Mouse (Mus musculus): ENCODE data around the gene Jak3.
"Not testable (repeated sequence)": the region's sequence is repeated elsewhere in the genome, so short reads cannot be mapped to it uniquely, and the experiment has no call there.

Gene Jak3

DNA sequence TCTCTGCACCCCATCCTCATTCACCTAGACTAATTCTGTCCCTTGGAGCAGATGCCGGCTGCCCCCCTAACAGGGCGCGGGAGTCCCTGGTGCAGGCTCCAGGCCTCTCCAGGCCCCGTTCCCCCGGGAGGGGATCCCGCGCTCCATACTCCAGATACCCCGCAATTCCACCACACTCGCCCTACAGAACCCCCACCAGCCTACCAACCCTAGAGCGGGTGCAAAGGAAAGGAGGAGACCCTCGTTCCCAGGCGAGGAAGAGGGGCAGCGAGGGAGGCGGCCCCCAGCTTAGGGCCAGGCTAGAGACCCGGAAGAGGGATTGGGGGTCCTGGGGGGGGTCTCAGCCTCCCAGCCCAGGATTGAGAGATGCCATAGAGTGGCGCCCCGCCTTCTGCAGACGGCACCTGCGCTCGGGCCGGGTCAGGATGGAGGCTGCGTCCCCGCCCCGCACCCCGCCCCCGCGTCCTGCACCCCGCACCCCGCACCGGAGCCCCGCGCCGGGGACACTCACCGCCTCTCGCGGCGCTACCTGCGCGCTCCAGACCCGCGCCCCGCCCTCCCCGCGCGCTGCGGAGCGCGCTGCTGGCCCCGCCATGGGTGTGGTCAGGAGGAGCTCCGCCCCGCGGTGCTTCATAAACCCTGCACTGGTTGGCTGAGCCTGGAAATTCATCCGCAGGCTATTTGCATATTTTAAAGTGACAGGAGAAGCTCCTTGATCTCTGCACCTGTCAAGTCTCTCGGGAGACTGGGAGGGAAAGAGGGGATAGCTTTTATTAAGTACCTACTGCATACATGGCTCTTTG, 49.2 kb downstream of the Jak3 start, which contains the start of gene Fcho1:
Gene Fcho1, minus strand, starts transcription at position 595 of the 803 bp plus-strand sequence.
- DNase-seq: peak; percentile 88

GRCm38 (mm10) chr8:71728240-71728785, 52.2 kb downstream of the Jak3 start:
- DNase-seq: peak; percentile 61

DNA sequence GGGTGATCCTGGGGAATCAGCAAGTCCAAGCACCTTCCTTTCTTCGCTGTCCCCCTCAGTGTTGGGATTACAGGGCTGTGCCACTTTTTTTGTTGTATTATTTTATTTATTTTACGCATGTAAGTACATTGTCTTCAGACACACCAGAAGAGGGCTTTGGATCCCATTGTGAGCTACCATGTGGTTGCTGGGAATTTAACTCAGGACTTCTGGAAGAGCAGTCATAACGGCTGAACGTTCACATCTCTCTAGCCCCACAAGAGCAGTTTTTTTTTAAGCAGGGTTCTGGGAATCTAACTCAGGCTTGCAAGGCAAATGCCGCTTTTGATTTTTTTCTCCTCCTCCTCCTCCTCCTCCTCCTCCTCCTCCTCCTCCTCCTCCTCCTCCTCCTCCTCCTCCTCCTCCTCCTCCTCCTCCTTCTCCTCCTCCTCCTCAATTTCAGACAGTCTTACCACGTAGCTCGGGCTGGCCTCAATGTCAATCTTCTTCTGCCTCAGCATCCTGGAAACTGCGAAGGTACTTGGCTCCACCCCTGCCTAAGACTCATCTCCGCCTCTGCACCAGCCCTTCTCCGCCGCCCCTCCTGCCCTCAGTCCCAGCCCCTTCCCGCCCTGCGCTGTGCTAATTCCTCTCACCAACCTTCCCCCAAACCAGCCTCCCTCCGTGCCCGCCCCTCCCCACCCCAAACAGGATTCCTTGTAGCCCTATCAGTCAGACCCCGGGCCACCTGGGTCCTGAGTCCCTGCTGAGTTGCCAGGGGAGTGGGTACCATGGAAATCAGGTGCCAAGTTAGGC, 52.9 kb downstream of the Jak3 start:
- DNase-seq: no peak

DNA sequence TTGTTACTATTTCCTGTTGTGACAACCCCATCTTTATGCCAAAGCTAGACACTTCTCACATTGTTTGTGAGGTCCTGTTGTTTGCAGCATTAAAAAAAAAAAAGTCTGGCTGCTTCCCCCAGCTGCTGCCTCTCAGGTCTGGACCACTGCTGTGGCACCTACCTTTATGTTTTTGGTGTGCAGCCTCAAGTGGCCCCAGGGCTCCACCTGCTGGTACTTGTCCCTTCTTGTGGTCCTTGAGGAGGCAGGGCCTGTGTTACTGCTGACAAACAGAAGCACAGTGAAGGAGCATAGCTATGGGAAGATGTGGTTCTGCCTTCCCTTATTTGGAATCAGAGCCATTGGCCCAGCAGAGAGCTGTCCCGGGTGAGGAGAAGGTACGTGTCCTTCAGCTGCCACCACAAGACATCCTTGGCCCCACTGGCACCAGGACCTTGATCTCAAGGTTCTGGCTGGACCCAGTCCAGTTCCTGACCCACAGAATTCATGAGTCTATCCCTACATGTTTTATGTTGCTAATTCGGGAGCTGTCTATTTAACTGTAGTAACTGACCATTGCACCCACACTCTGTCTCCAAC, 55.6 kb downstream of the Jak3 start:
- no peak for DNase-seq

DNA sequence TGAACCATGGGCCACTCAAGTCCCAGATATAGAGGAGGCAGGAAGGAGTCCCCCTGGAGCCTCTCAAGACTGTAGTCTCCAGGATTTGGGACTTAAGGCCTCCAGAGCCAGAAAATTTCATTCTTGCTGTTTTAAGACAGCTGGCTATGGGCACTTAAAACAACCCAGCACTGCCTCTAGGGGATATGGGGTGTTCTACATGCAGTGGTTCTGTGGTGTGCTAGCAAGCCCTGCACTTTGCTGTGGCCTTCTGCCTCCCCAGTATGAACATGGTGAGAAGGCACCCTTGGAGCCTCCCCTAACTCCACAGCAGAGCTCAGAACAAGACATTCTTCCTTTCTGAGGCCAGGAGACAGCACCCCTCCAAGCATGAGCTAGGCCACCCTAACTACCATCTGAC, 62.2 kb downstream of the Jak3 start:
- DNase-seq: not testable (repeated sequence)
